Mouse (Mus musculus) layer of hippocampus, postnatal 14 days (tissue): ENCODE results near the gene Tdpoz3. TPM values are rescaled to one million over a fixed set of nuclear protein-coding genes. Genes with fewer than 3 reads are reported as not detected.
"Not testable (repeated sequence)": the region's sequence is repeated elsewhere in the genome, so short reads cannot be mapped to it uniquely, and the experiment has no call there.

Experiments used
- DNase-seq, 2 experiments: peaks; one replicate each; pipeline ENCODE4 v3.0.0; 2021 to 2022; ENCODE audit warnings: low spot score in 2 of 2, mixed read lengths in 1 of 2
- long read RNA-seq, 2 experiments: library from polyadenylated mRNA; stranded (forward); transcript quantifications; one replicate each; pipeline ENCODE4 v2.0.0; 2021
- total RNA-seq, 2 experiments: library from RNA; stranded (reverse); gene quantifications; 2 replicates each; pipeline ENCODE4 v1.2.3; 2021

Tdpoz3 gene
- not detected for total RNA-seq
- long read RNA-seq, experiment 1 = 0 reads
- long read RNA-seq, experiment 2 = 0 reads

- not testable (repeated sequence) for DNase-seq
Measured at GRCm38 (mm10) chr3:93825720-93826119, at the start of gene Tdpoz3. Tdpoz3 (plus strand) TSS chr3:93826020.

- not testable (repeated sequence) for DNase-seq
Measured at GRCm38 (mm10) chr3:93796098-93796497, 29.7 kb upstream of the Tdpoz3 start, which contains the start of gene Tdpoz4. Tdpoz4 (plus strand) TSS chr3:93796398.

- DNase-seq = peak in 1 of 2 experiments; percentile 0
Measured at GRCm38 (mm10) chr3:93813341-93813740, 12.5 kb upstream of the Tdpoz3 start.

- DNase-seq = not testable (repeated sequence)
Measured at GRCm38 (mm10) chr3:93858957-93859356, 33.1 kb downstream of the Tdpoz3 start.

- DNase-seq = not testable (repeated sequence)
Measured at GRCm38 (mm10) chr3:93870635-93871034, 44.8 kb downstream of the Tdpoz3 start.

Other genes starting within 250 kb of the Tdpoz3 start
- gene Tdpoz2, start 173.3 kb upstream of the Tdpoz3 start, total RNA-seq = not detected
- gene Tdpoz1, start 149.7 kb upstream of the Tdpoz3 start, total RNA-seq = not detected
- gene Gm37596, start 132.9 kb upstream of the Tdpoz3 start, total RNA-seq = not detected
- gene Gm5773, start 53.0 kb upstream of the Tdpoz3 start, total RNA-seq = not detected
- gene Tdpoz4, start 29.6 kb upstream of the Tdpoz3 start, total RNA-seq = not detected
- not detected for gene Gm9117, start 117.5 kb downstream of the Tdpoz3 start, total RNA-seq
- not detected for gene Tdpoz5, start 135.3 kb downstream of the Tdpoz3 start, total RNA-seq
- gene Gm9125, start 228.9 kb downstream of the Tdpoz3 start, total RNA-seq = not detected
- gene Gm10697, start 246.6 kb downstream of the Tdpoz3 start, total RNA-seq = not detected